Mouse (Mus musculus) heart, embryonic 11.5 days (tissue): ENCODE results near the gene Ces1f. TPM values are rescaled to one million over a fixed set of nuclear protein-coding genes. Genes with fewer than 3 reads are reported as not detected.
"Not testable (repeated sequence)": the region's sequence is repeated elsewhere in the genome, so short reads cannot be mapped to it uniquely, and the experiment has no call there.

Source experiments
- ATAC-seq: fragments of 200-750 bp; cut with Nextera tagmentation; replicated peaks from 2 replicates; pipeline ENCODE4 v1.8.0; 2017; ENCODE audit warnings: moderate library complexity; ENCODE audit not compliant: insufficient number of reproducible peaks, low FRiP score, low TSS enrichment
- H3K27ac ChIP-seq: fragments of 300-500 bp; sonication (generic); 2 replicates; pipeline ENCODE4 v1.5.1; 2014; ENCODE audit warnings: mild to moderate bottlenecking, low read depth, low read length
- H3K27me3 ChIP-seq: fragments of 300-500 bp; sonication (generic); 2 replicates; pipeline ENCODE4 v1.6.1; 2014; ENCODE audit warnings: mild to moderate bottlenecking, low read length, mixed read lengths; ENCODE audit not compliant: control insufficient read depth, insufficient read depth
- H3K36me3 ChIP-seq: fragments of 300-500 bp; sonication (generic); 2 replicates; pipeline ENCODE4 v1.6.1; 2014; ENCODE audit warnings: mild to moderate bottlenecking, low read length, moderate library complexity, mixed read lengths; ENCODE audit not compliant: control insufficient read depth, insufficient read depth
- H3K4me1 ChIP-seq: fragments of 300-500 bp; sonication (generic); 2 replicates; pipeline ENCODE4 v1.6.1; 2014; ENCODE audit warnings: low read length; ENCODE audit not compliant: control insufficient read depth, insufficient read depth
- H3K4me2 ChIP-seq: fragments of 300-500 bp; sonication (generic); 2 replicates; pipeline ENCODE4 v1.6.1; 2014; ENCODE audit warnings: mild to moderate bottlenecking, moderate library complexity
- H3K4me3 ChIP-seq: fragments of 300-500 bp; sonication (generic); 2 replicates; pipeline ENCODE4 v1.5.1; 2014; ENCODE audit warnings: low read depth, low read length
- H3K9ac ChIP-seq: fragments of 300-500 bp; sonication (generic); 2 replicates; pipeline ENCODE4 v1.6.1; 2014; ENCODE audit warnings: mild to moderate bottlenecking, low read depth, low read length, moderate library complexity
- H3K9me3 ChIP-seq: fragments of 300-500 bp; sonication (generic); replicated peaks from 2 replicates; pipeline ENCODE4 v1.6.1; 2016; ENCODE audit warnings: low read length; ENCODE audit not compliant: control insufficient read depth
- WGBS: fragments of 180-500 bp; shearing (Covaris S2); extraction: QIAGEN DNeasy Blood & Tissue Kit; methylation state at CpG from one replicate; pipeline ENCODE4 v1.1.7; 2014; ENCODE audit not compliant: insufficient replicate concordance; 5-methylcytosine and 5-hydroxymethylcytosine counted together
- polyA plus RNA-seq: library from polyadenylated mRNA; unstranded; fragments of >200 nt; fragmentation: Nextera tagmentation; extraction: Ambion mirVana; gene quantifications from 2 replicates; pipeline ENCODE4 v1.2.1, GENCODE M21; 2014

The Ces1f gene
- polyA plus RNA-seq, 1 experiment from 2014 or later, result not detected

- no peak overlapping the region for H3K27ac ChIP-seq
- no peaks in the 10 kb centered on the region for H3K27me3 ChIP-seq
- WGBS, result 63% methylated on average over 11 of the region's 11 CpGs
- H3K4me3 ChIP-seq, result no peak overlapping the region
- no peaks in the 10 kb centered on the region for H3K9me3 ChIP-seq
- no peak overlapping the region for H3K9ac ChIP-seq
- no peak overlapping the region for H3K4me2 ChIP-seq
- H3K4me1 ChIP-seq, result no peaks in the 10 kb centered on the region
- no peak for ATAC-seq
- H3K36me3 ChIP-seq, result no peaks in the 10 kb centered on the region
These were observed 50.7 kb downstream of the Ces1f start for GRCm38 (mm10) chr8:93228673-93229370.

DNA sequence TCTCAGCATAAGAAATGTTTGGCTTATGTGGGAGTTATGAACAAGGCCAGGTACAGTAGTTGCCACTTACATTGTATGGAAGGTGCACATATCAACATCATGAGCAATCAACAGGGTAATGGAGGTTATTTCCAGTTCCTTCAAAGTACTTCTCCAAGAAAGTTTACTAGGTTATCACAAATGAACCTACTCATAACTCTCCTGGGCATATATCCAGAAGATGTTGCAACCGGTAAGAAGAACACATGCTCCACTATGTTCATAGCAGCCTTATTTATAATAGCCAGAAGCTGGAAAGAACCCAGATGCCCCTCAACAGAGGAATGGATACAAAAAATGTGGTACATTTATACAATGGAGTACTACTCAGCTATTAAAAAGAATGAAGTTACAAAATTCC is 53.1 kb downstream of the Ces1f start:
- H3K4me2 ChIP-seq, H3K36me3 ChIP-seq, H3K4me3 ChIP-seq, H3K4me1 ChIP-seq, H3K27ac ChIP-seq, ATAC-seq, H3K27me3 ChIP-seq, H3K9me3 ChIP-seq, H3K9ac ChIP-seq: not testable (repeated sequence)
- WGBS, result 96% methylated on average over 1 of the region's 1 CpGs

- no peak for ATAC-seq
- H3K27me3 ChIP-seq, result no peaks in the 10 kb centered on the region
- peaks cover 2% of the 10 kb centered on the region; the same call in 1 of the 2 replicates for H3K4me1 ChIP-seq
- H3K36me3 ChIP-seq, result no peaks in the 10 kb centered on the region
- 67% methylated on average over 3 of the region's 3 CpGs for WGBS
- H3K4me2 ChIP-seq, result no peak overlapping the region
- no peaks in the 10 kb centered on the region for H3K9me3 ChIP-seq
- no peak overlapping the region for H3K9ac ChIP-seq
- no peak overlapping the region for H3K27ac ChIP-seq
- no peak overlapping the region for H3K4me3 ChIP-seq
These were observed 57.7 kb downstream of the Ces1f start for GRCm38 (mm10) chr8:93221896-93222295.

GRCm38 (mm10) chr8:93217867-93218266 is 61.7 kb downstream of the Ces1f start:
- Histone ChIP-seq H3K36me3 (no peaks in the 10 kb centered on the region), H3K4me1 (peaks cover 2% of the 10 kb centered on the region; the same call in 1 of the 2 replicates), H3K4me2 (no peak overlapping the region), H3K9ac (no peak overlapping the region), H3K27ac (peak overlapping the region; percentile 10; the same call in 1 of the 2 replicates), H3K9me3 (no peaks in the 10 kb centered on the region), H3K4me3 (no peak overlapping the region), H3K27me3 (no peaks in the 10 kb centered on the region)
- WGBS, result 66% methylated on average over 4 of the region's 4 CpGs
- no peak for ATAC-seq

DNA sequence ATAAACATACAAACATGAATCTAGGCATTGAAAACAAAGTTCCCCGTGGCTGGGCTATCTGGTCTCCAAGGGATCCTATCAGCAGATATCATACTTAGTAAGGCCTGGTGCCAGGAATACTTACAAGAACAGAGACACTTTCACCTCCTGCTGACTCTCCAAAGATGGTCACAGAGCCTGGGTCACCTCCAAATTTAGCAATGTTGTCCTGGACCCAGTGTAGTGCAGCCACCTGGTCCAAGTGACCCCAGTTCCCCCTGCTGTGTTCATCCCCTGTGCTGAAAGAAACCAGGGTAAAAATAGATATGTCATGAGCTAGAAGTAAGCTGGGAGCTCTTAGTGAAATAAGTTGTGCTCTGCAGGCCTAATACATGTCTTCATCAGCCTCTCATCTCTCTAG is 62.2 kb downstream of the Ces1f start:
- Histone ChIP-seq H3K4me3 (no peak overlapping the region), H3K9ac (no peak overlapping the region), H3K27ac (peak overlapping the region; percentile 10; the same call in 1 of the 2 replicates), H3K9me3 (no peaks in the 10 kb centered on the region), H3K27me3 (no peaks in the 10 kb centered on the region), H3K36me3 (no peaks in the 10 kb centered on the region), H3K4me2 (no peak overlapping the region), H3K4me1 (peaks cover 2% of the 10 kb centered on the region; the same call in 1 of the 2 replicates)
- ATAC-seq, result 0 out of 2 replicates have a peak, but pooled peaks have one; percentile 22
- WGBS, result 26% methylated on average over 1 of the region's 1 CpGs

DNA sequence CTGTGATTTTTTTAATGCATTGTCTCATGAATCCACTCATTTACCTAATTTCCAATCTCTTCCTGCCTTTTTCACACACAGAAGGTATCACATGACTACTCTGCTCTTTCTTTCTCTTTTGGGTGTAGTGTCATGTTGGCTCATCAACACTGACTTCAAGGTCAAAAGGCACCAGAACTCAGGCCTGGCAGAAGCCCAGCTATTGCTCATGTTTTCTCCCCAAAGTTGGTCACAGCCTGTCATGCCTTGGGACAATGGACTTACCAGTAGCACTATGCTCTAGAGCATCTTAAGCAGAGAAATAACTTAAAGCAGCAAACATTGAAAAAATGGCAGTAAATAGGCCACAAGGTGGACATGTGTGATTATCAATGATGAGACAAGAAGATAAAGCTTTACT is 68.5 kb downstream of the Ces1f start:
- Histone ChIP-seq H3K27me3 (no peaks in the 10 kb centered on the region), H3K4me1 (no peaks in the 10 kb centered on the region), H3K27ac (no peak overlapping the region), H3K9me3 (no peaks in the 10 kb centered on the region), H3K36me3 (no peaks in the 10 kb centered on the region), H3K4me2 (no peak overlapping the region), H3K9ac (no peak overlapping the region), H3K4me3 (no peak overlapping the region)
- no peak for ATAC-seq

Other genes with a start within 250 kb of the Ces1f start
- gene Ces1a, start 231.6 kb downstream of the Ces1f start, polyA plus RNA-seq, result not detected in 2 replicates
- gene Ces1b, start 199.7 kb downstream of the Ces1f start, polyA plus RNA-seq, result not detected in 2 replicates
- gene Ces1c, start 148.5 kb downstream of the Ces1f start, polyA plus RNA-seq, result not detected in 2 replicates
- 0.43 TPM in 1 of 2 replicates, not detected in the other for gene Ces1d, start 81.9 kb downstream of the Ces1f start, polyA plus RNA-seq
- 0.65 TPM in 1 of 2 replicates, not detected in the other for gene Ces1e, start 50.1 kb downstream of the Ces1f start, polyA plus RNA-seq
- gene Ces1g, start 57.6 kb upstream of the Ces1f start, polyA plus RNA-seq, result not detected in 2 replicates
- gene Ces1h, start 100.0 kb upstream of the Ces1f start, polyA plus RNA-seq, result not detected in 2 replicates